Mouse (Mus musculus): Measurements from ENCODE around the gene Xpnpep1. TPM values are rescaled to one million over a fixed set of nuclear protein-coding genes. Genes with fewer than 3 reads are reported as not detected.

The Xpnpep1 gene
- polyA plus RNA-seq, 1 experiment from 2014 or later = 120 TPM

- H3K36me3 ChIP-seq (ENCODE audit: poor library complexity, severe bottlenecking) = no peaks in the 10 kb centered on the region
- no peak overlapping the region for H3K9ac ChIP-seq
- WGBS = 45% methylated on average over 3 of the region's 3 CpGs
- no peak overlapping the region for H3K4me2 ChIP-seq
- H3K27me3 ChIP-seq = no peaks in the 10 kb centered on the region
- H3K4me1 ChIP-seq = no peaks in the 10 kb centered on the region
- no peak for ATAC-seq
- H3K4me3 ChIP-seq = no peak overlapping the region
- no peak overlapping the region for H3K27ac ChIP-seq
- H3K9me3 ChIP-seq (replicated peaks) = no peaks in the 10 kb centered on the region
Measured at GRCm38 (mm10) chr19:53062046-53062445, 22.0 kb upstream of the Xpnpep1 start.

- ATAC-seq = no peak
- Histone ChIP-seq H3K36me3 (ENCODE audit: poor library complexity, severe bottlenecking) (no peaks in the 10 kb centered on the region), H3K27ac (no peak overlapping the region), H3K9ac (no peak overlapping the region), H3K4me3 (no peak overlapping the region), H3K9me3 (replicated peaks) (no peaks in the 10 kb centered on the region), H3K4me2 (no peak overlapping the region), H3K4me1 (no peaks in the 10 kb centered on the region), H3K27me3 (no peaks in the 10 kb centered on the region)
- 89% methylated on average over 16 of the region's 16 CpGs for WGBS
Measured at GRCm38 (mm10) chr19:53059344-53060111, 19.5 kb upstream of the Xpnpep1 start.

GRCm38 (mm10) chr19:53058726-53059334 lies 18.8 kb upstream of the Xpnpep1 start:
- Histone ChIP-seq H3K27me3 (no peaks in the 10 kb centered on the region), H3K27ac (no peak overlapping the region), H3K9ac (no peak overlapping the region), H3K9me3 (replicated peaks) (no peaks in the 10 kb centered on the region), H3K4me3 (no peak overlapping the region), H3K36me3 (ENCODE audit: poor library complexity, severe bottlenecking) (no peaks in the 10 kb centered on the region), H3K4me2 (no peak overlapping the region), H3K4me1 (no peaks in the 10 kb centered on the region)
- 92% methylated on average over 8 of the region's 8 CpGs for WGBS
- no peak for ATAC-seq

GRCm38 (mm10) chr19:53057980-53058725 lies 18.1 kb upstream of the Xpnpep1 start:
- no peak overlapping the region for H3K4me2 ChIP-seq
- no peak overlapping the region for H3K4me3 ChIP-seq
- H3K27ac ChIP-seq = no peak overlapping the region
- ATAC-seq = no peak
- 88% methylated on average over 16 of the region's 16 CpGs for WGBS
- H3K9ac ChIP-seq = no peak overlapping the region
- no peaks in the 10 kb centered on the region for H3K27me3 ChIP-seq
- no peaks in the 10 kb centered on the region for H3K4me1 ChIP-seq
- H3K9me3 ChIP-seq (replicated peaks) = no peaks in the 10 kb centered on the region
- no peaks in the 10 kb centered on the region for H3K36me3 ChIP-seq (ENCODE audit: poor library complexity, severe bottlenecking)

GRCm38 (mm10) chr19:53053355-53053754 lies 13.3 kb upstream of the Xpnpep1 start:
- no peak overlapping the region for H3K9ac ChIP-seq
- no peak overlapping the region for H3K4me3 ChIP-seq
- H3K27ac ChIP-seq = no peak overlapping the region
- H3K9me3 ChIP-seq (replicated peaks) = no peaks in the 10 kb centered on the region
- H3K36me3 ChIP-seq (ENCODE audit: poor library complexity, severe bottlenecking) = no peaks in the 10 kb centered on the region
- H3K27me3 ChIP-seq = no peaks in the 10 kb centered on the region
- no peak for ATAC-seq
- H3K4me1 ChIP-seq = peaks cover 9% of the 10 kb centered on the region
- H3K4me2 ChIP-seq = no peak overlapping the region
- WGBS = 94% methylated on average over 16 of the region's 16 CpGs

- Histone ChIP-seq H3K27me3 (no peaks in the 10 kb centered on the region), H3K4me3 (0 out of 2 replicates have a peak overlapping the region, but pooled peaks have one; percentile 2), H3K9ac (no peak overlapping the region), H3K4me2 (peak overlapping the region; percentile 42), H3K4me1 (peaks cover 9% of the 10 kb centered on the region), H3K27ac (no peak overlapping the region), H3K36me3 (ENCODE audit: poor library complexity, severe bottlenecking) (no peaks in the 10 kb centered on the region), H3K9me3 (replicated peaks) (no peaks in the 10 kb centered on the region)
- no peak for ATAC-seq
- 21% methylated on average over 19 of the region's 19 CpGs for WGBS
Measured at GRCm38 (mm10) chr19:53052031-53052670, 12.1 kb upstream of the Xpnpep1 start.

- peak; percentile 57; the same call in 1 of the 2 replicates for ATAC-seq
- Histone ChIP-seq H3K27ac (no peak overlapping the region), H3K4me2 (no peak overlapping the region), H3K27me3 (no peaks in the 10 kb centered on the region), H3K4me3 (no peak overlapping the region), H3K9ac (no peak overlapping the region), H3K9me3 (replicated peaks) (no peaks in the 10 kb centered on the region), H3K4me1 (peaks cover 9% of the 10 kb centered on the region), H3K36me3 (ENCODE audit: poor library complexity, severe bottlenecking) (no peaks in the 10 kb centered on the region)
- 62% methylated on average over 18 of the region's 18 CpGs for WGBS
Measured at GRCm38 (mm10) chr19:53051288-53051985, 11.4 kb upstream of the Xpnpep1 start.

GRCm38 (mm10) chr19:53050100-53050499 lies 10.1 kb upstream of the Xpnpep1 start:
- Histone ChIP-seq H3K27me3 (no peaks in the 10 kb centered on the region), H3K4me2 (no peak overlapping the region), H3K27ac (no peak overlapping the region), H3K9ac (no peak overlapping the region), H3K36me3 (ENCODE audit: poor library complexity, severe bottlenecking) (no peaks in the 10 kb centered on the region), H3K4me3 (no peak overlapping the region), H3K9me3 (replicated peaks) (no peaks in the 10 kb centered on the region), H3K4me1 (peaks cover 9% of the 10 kb centered on the region)
- no peak for ATAC-seq
- WGBS = 83% methylated on average over 3 of the region's 3 CpGs

GRCm38 (mm10) chr19:53047208-53047607 lies 7.2 kb upstream of the Xpnpep1 start:
- H3K9ac ChIP-seq = no peak overlapping the region
- H3K4me1 ChIP-seq = peaks cover 4% of the 10 kb centered on the region
- no peaks in the 10 kb centered on the region for H3K36me3 ChIP-seq (ENCODE audit: poor library complexity, severe bottlenecking)
- H3K27ac ChIP-seq = no peak overlapping the region
- H3K4me2 ChIP-seq = no peak overlapping the region
- H3K9me3 ChIP-seq (replicated peaks) = no peaks in the 10 kb centered on the region
- no peak overlapping the region for H3K4me3 ChIP-seq
- no peak for ATAC-seq
- 89% methylated on average over 5 of the region's 5 CpGs for WGBS
- H3K27me3 ChIP-seq = no peaks in the 10 kb centered on the region

- Histone ChIP-seq H3K4me3 (no peak overlapping the region), H3K4me1 (peaks cover 4% of the 10 kb centered on the region; the same call in 1 of the 2 replicates), H3K36me3 (ENCODE audit: poor library complexity, severe bottlenecking) (no peaks in the 10 kb centered on the region), H3K27ac (no peak overlapping the region), H3K4me2 (no peak overlapping the region), H3K27me3 (no peaks in the 10 kb centered on the region), H3K9me3 (replicated peaks) (no peaks in the 10 kb centered on the region), H3K9ac (no peak overlapping the region)
- 86% methylated on average over 13 of the region's 13 CpGs for WGBS
- ATAC-seq = no peak
Measured at GRCm38 (mm10) chr19:53043423-53044125, 3.6 kb upstream of the Xpnpep1 start.

- Histone ChIP-seq H3K4me3 (no peak overlapping the region), H3K27me3 (no peaks in the 10 kb centered on the region), H3K36me3 (ENCODE audit: poor library complexity, severe bottlenecking) (no peaks in the 10 kb centered on the region), H3K9ac (no peak overlapping the region), H3K4me1 (peaks cover 14% of the 10 kb centered on the region), H3K27ac (no peak overlapping the region), H3K4me2 (no peak overlapping the region), H3K9me3 (replicated peaks) (no peaks in the 10 kb centered on the region)
- no peak for ATAC-seq
- 75% methylated on average over 4 of the region's 4 CpGs for WGBS
Measured at GRCm38 (mm10) chr19:53041570-53041969, 1.6 kb upstream of the Xpnpep1 start.

All from forebrain, embryonic 13.5 days (tissue).